Mouse (Mus musculus) limb, embryonic 14.5 days (tissue): ENCODE measurements around the gene Krtap4-7. TPM values are rescaled to one million over a fixed set of nuclear protein-coding genes. Genes with fewer than 3 reads are reported as not detected.
"Not testable (repeated sequence)": the region's sequence is repeated elsewhere in the genome, so short reads cannot be mapped to it uniquely, and the experiment has no call there.

Experiments
- ATAC-seq: fragments of 200-750 bp; cut with Nextera tagmentation; 2 replicates; pipeline ENCODE4 v1.8.0; 2017; ENCODE audit warnings: low read depth, moderate number of reproducible peaks, moderate TSS enrichment; ENCODE audit not compliant: low FRiP score
- DNase-seq: peaks from one replicate; pipeline ENCODE4 v3.0.0-alpha.2; 2015; ENCODE audit warnings: low spot score
- H3K27ac ChIP-seq: fragments of 300-500 bp; sonication (generic); replicated peaks from 2 replicates; pipeline ENCODE4 v1.5.1; 2014; ENCODE audit warnings: low read depth, mild to moderate bottlenecking, low read length, moderate library complexity, mixed read lengths
- H3K27me3 ChIP-seq: fragments of 300-500 bp; sonication (generic); 2 replicates; pipeline ENCODE4 v1.6.1; 2014; ENCODE audit warnings: low read length, mixed read lengths; ENCODE audit not compliant: control insufficient read depth, insufficient read depth
- H3K36me3 ChIP-seq: fragments of 300-500 bp; sonication (generic); 2 replicates; pipeline ENCODE4 v1.6.1; 2014; ENCODE audit warnings: mild to moderate bottlenecking, low read length, moderate library complexity, mixed read lengths; ENCODE audit not compliant: control insufficient read depth, insufficient read depth
- H3K4me1 ChIP-seq: fragments of 300-500 bp; sonication (generic); 2 replicates; pipeline ENCODE4 v1.6.1; 2014; ENCODE audit warnings: antibody characterized with exemption, low read length, mixed read lengths; ENCODE audit not compliant: control insufficient read depth, insufficient read depth
- H3K4me2 ChIP-seq: fragments of 300-500 bp; sonication (generic); replicated peaks from 2 replicates; pipeline ENCODE4 v1.6.1; 2014; ENCODE audit warnings: low read depth, mild to moderate bottlenecking, low read length, moderate library complexity; ENCODE audit not compliant: severe bottlenecking
- H3K4me3 ChIP-seq: fragments of 300-500 bp; sonication (generic); replicated peaks from 2 replicates; pipeline ENCODE4 v1.5.1; 2014; ENCODE audit warnings: low read length
- H3K9ac ChIP-seq: fragments of 300-500 bp; sonication (generic); 2 replicates; pipeline ENCODE4 v1.6.1; 2014; ENCODE audit warnings: mild to moderate bottlenecking, low read depth, low read length, moderate library complexity; ENCODE audit not compliant: severe bottlenecking
- H3K9me3 ChIP-seq: fragments of 300-500 bp; sonication (generic); 2 replicates; pipeline ENCODE4 v1.6.1; 2016; ENCODE audit warnings: low read length; ENCODE audit not compliant: control insufficient read depth
- POLR2A ChIP-seq: fragments of 200-500 bp; IDR thresholded peaks from 2 replicates; pipeline ENCODE4 v1.8.0; 2012; ENCODE audit warnings: inconsistent platforms, mild to moderate bottlenecking, moderate library complexity, borderline replicate concordance; ENCODE audit not compliant: insufficient read depth, insufficient read length; ENCODE audit errors: extremely low read depth
- WGBS: fragments of 180-500 bp; shearing (Covaris S2); extraction: QIAGEN DNeasy Blood & Tissue Kit; methylation state at CpG from one replicate; pipeline ENCODE4 v1.1.7; 2014; 5-methylcytosine and 5-hydroxymethylcytosine counted together
- polyA plus RNA-seq, 2 experiments: library from polyadenylated mRNA; depleted of rRNA in 1 of 2; stranded (reverse) in 1 of 2; unstranded in 1 of 2; fragments of >200 nt; fragmentation: Nextera tagmentation in 1 of 2; extraction: Ambion mirVana in 1 of 2; gene quantifications; 2 replicates each; pipeline versions ENCODE4 v1.2.1 to v1.2.3; 2012 to 2014

Gene Krtap4-7
- polyA plus RNA-seq, 2 experiments: not detected

GRCm38 (mm10) chr11:99659256-99659655 lies 15.4 kb upstream of the Krtap4-7 start:
- H3K4me1 ChIP-seq: no peaks in the 10 kb centered on the region
- DNase-seq (no peak), ATAC-seq (no peak)
- no peak overlapping the region for H3K4me3 ChIP-seq
- no peak overlapping the region for H3K9ac ChIP-seq
- 74% methylated on average over 4 of the region's 4 CpGs for WGBS
- TF ChIP-seq POLR2A: no peak
- H3K9me3 ChIP-seq: no peaks in the 10 kb centered on the region
- no peaks in the 10 kb centered on the region for H3K27me3 ChIP-seq
- no peak overlapping the region for H3K4me2 ChIP-seq
- H3K27ac ChIP-seq: no peak overlapping the region
- no peaks in the 10 kb centered on the region for H3K36me3 ChIP-seq

DNA sequence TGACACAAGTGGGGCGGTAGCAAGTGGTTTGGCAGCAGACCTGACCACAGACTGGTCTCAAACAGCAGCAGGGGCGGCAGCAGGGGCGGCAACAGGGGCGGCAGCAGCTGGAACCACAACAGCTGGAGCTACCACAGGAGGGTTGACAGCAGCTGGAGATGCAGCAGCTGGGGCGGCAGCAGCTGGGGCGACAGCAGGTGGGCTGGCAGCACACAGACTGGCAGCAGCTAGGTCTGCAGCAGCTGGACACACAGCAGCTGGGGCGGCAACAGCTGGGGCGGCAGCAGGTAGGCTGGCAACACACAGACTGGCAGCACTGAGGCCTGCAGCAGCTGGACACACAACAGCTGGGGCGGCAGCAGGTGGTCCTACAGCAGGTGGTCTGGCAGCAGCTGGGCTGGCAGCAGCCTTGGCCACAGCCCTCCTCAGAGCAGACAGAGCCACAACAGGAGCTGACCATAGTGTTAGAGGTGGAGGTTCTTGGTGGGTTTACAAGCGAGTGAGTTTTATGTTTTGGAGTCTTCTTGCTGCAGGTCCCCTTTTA lies 14.7 kb upstream of the Krtap4-7 start, which contains the start of gene Gm11563:
Gene Gm11563 (minus strand): TSS at position 494 of the 544 bp plus-strand sequence.
- H3K36me3 ChIP-seq, DNase-seq, H3K27ac ChIP-seq, ATAC-seq, H3K9ac ChIP-seq, H3K4me1 ChIP-seq, H3K27me3 ChIP-seq, H3K4me2 ChIP-seq, H3K4me3 ChIP-seq, H3K9me3 ChIP-seq: not testable (repeated sequence)
- WGBS: 63% methylated on average over 10 of the region's 10 CpGs

DNA sequence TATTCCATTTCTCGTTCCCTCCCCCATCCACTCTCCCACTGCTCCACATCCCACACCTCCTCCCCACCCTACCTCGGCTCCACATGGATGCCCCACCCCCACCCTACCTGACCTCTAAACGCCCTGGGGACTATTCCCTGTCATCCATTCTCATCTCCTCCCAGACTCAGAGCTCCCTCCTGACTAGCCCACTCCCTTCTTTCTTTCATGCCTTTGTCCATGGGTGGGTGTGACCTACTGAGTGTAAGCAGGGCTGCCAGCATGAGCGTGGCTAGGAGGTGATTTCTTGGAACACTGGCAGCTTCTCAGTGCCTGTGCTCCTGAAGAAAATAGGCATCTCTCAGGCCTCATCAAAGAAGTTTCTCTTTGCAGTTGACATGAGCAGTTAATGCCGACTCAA lies 13.2 kb upstream of the Krtap4-7 start:
- H3K4me1 ChIP-seq: no peaks in the 10 kb centered on the region
- WGBS: 48% methylated on average over 5 of the region's 5 CpGs
- H3K4me2 ChIP-seq: no peak overlapping the region
- no peak overlapping the region for H3K27ac ChIP-seq
- no peak for TF ChIP-seq POLR2A
- ATAC-seq (no peak), DNase-seq (no peak)
- H3K9ac ChIP-seq: no peak overlapping the region
- no peaks in the 10 kb centered on the region for H3K27me3 ChIP-seq
- no peaks in the 10 kb centered on the region for H3K36me3 ChIP-seq
- no peaks in the 10 kb centered on the region for H3K9me3 ChIP-seq
- H3K4me3 ChIP-seq: no peak overlapping the region

GRCm38 (mm10) chr11:99650136-99650535 lies 6.2 kb upstream of the Krtap4-7 start, which contains the start of gene Gm11555:
TSS of gene Gm11555 (minus strand) at chr11:99650236.
- ATAC-seq: no peak
- 71% methylated on average over 2 of the region's 2 CpGs for WGBS
- no peak within 1 kb of the TSS for H3K27ac ChIP-seq
- H3K4me2 ChIP-seq: no peak within 1 kb of the TSS
- TF ChIP-seq POLR2A: no peak
- H3K4me1 ChIP-seq: no peaks in the 10 kb centered on the region
- no peaks in the 10 kb centered on the region for H3K36me3 ChIP-seq
- no peaks in the 10 kb centered on the region for H3K27me3 ChIP-seq
- no peaks in the 10 kb centered on the region for H3K9me3 ChIP-seq
- no peak for DNase-seq
- no peak within 1 kb of the TSS for H3K9ac ChIP-seq
- H3K4me3 ChIP-seq: no peak within 1 kb of the TSS

DNA sequence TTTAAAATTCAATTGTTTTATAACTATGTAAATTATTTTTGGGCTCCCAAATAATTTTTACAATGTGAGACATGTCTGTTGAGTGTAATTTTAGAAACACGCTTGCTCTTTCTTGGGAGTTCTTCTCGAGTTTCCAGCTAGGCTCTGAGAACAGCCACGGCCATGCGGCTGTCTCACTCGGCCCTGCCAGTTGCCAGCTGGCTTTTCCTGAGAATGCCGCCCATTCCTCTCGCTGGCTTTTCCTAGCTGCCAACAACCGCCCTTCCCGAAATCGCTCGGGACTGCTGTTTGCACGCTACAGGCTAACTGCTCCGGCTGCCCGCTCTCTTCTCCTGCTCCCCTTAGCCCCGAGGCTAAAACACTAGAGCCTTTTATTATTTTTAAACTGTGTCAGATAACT lies 2.6 kb upstream of the Krtap4-7 start:
- WGBS: 76% methylated on average over 15 of the region's 15 CpGs

GRCm38 (mm10) chr11:99644351-99644750 lies 462 bp upstream of the Krtap4-7 start:
- ATAC-seq: no peak
- no peaks in the 10 kb centered on the region for H3K4me1 ChIP-seq

More for the DNA sequence above, 2.6 kb upstream of the Krtap4-7 start:
- Histone ChIP-seq H3K27me3 (no peaks in the 10 kb centered on the region), H3K4me1 (no peaks in the 10 kb centered on the region), H3K4me2 (no peak overlapping the region), H3K4me3 (no peak overlapping the region), H3K9ac (no peak overlapping the region), H3K9me3 (no peaks in the 10 kb centered on the region), H3K36me3 (no peaks in the 10 kb centered on the region), H3K27ac (no peak overlapping the region)
- ATAC-seq (peak; percentile 34; the same call in 1 of the 2 replicates), DNase-seq (peak; percentile 17)
- TF ChIP-seq POLR2A: no peak

More at GRCm38 (mm10) chr11:99644351-99644750, 462 bp upstream of the Krtap4-7 start:
- Histone ChIP-seq H3K9me3 (no peaks in the 10 kb centered on the region), H3K4me2 (no peak overlapping the region), H3K27ac (no peak overlapping the region), H3K36me3 (no peaks in the 10 kb centered on the region), H3K9ac (no peak overlapping the region), H3K27me3 (no peaks in the 10 kb centered on the region), H3K4me3 (no peak overlapping the region)
- TF ChIP-seq POLR2A: no peak
- DNase-seq: no peak
- WGBS: 57% methylated on average over 3 of the region's 3 CpGs
